Mouse (Mus musculus): Measurements from ENCODE around the gene Cdh23. TPM values are rescaled to one million over a fixed set of nuclear protein-coding genes. Genes with fewer than 3 reads are reported as not detected.

Cdh23 gene
- polyA plus RNA-seq, 1 experiment, result not detected

DNA sequence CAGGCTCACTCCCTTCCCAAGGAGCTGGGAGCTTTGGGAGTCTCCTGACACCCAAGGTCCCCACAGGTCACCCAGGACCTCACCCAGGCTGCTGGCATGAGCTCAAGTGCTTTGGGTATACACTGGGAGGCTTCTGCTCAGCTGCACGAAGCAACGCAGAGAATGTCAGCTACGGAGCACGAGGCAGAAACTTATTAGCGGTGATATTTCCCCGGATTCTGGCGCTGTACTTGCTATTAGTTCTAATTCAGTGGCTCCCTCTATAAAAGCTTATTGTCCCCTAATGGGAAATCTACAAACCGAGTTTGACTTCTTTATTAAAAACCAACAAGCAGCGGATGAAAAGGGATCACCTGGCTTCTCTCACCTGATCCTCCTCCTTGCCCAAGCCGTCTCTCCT is 266.3 kb downstream of the Cdh23 start:
- peaks cover 4% of the 10 kb centered on the region for H3K4me1 ChIP-seq (ENCODE audit: control insufficient read depth, insufficient read depth, low read length)
- TF ChIP-seq POLR2A (IDR thresholded peaks at IDR 0.05; ENCODE audit: insufficient read depth, low read depth, low read length), result no peak
- H3K4me3 ChIP-seq (ENCODE audit: insufficient read depth, low read depth, low read length), result no peak overlapping the region
- H3K27ac ChIP-seq (ENCODE audit: insufficient read depth, low read depth, low read length), result no peak overlapping the region
- WGBS, result 29% methylated on average over 10 of the region's 10 CpGs

DNA sequence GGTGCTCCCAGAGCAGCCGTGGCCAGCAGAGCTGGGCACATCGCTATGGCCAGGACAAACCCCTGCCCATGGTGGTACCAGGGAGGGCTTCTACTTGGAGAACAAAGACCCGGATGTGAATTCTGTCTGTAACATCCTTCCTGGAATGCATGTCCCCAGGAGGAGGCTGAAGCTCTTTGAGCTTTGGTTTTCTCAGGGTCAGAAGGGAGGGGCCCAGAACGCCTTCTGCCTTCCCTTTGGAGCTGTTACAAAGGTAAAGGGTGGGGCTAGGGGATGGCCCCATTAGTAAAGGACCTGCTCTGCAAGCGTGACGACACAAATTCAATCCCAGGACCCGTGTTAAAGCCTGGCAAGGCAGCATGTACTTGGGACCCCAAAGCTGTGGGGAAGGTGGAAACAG is 273.5 kb downstream of the Cdh23 start:
- H3K4me3 ChIP-seq (ENCODE audit: insufficient read depth, low read depth, low read length), result no peak overlapping the region
- no peaks in the 10 kb centered on the region for H3K4me1 ChIP-seq (ENCODE audit: control insufficient read depth, insufficient read depth, low read length)
- WGBS, result 77% methylated on average over 7 of the region's 7 CpGs
- H3K27ac ChIP-seq (ENCODE audit: insufficient read depth, low read depth, low read length), result no peak overlapping the region
- TF ChIP-seq POLR2A (IDR thresholded peaks at IDR 0.05; ENCODE audit: insufficient read depth, low read depth, low read length), result no peak
- no peak for TF ChIP-seq CTCF (IDR thresholded peaks at IDR 0.05; ENCODE audit: insufficient read depth, low read depth, low read length)

DNA sequence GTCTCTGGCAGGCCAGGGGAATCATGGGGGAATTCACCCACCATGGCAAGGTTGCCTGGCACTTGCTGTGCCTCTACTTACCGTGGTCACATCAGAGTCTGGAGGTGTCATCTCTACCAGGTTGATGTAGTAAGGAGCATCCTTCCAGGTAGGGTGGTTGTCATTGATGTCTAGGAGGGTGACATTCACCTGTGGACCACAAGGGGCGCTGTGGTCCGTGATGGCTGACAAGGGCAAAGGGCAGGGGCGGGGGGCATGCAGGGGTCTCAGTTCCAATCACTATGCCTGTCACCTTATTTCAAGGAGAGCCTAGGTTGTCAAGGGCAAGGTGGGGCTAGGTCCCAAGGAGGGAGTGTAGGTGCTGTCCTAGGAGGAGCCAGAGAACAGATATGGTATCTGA is 276.7 kb downstream of the Cdh23 start:
- H3K27ac ChIP-seq (ENCODE audit: insufficient read depth, low read depth, low read length), result no peak overlapping the region
- TF ChIP-seq CTCF (IDR thresholded peaks at IDR 0.05; ENCODE audit: insufficient read depth, low read depth, low read length) (no peak), POLR2A (IDR thresholded peaks at IDR 0.05; ENCODE audit: insufficient read depth, low read depth, low read length) (no peak)
- H3K4me3 ChIP-seq (ENCODE audit: insufficient read depth, low read depth, low read length), result no peak overlapping the region
- 0 out of 2 replicates have a peak, but pooled peaks cover 2% of the 10 kb centered on the region for H3K4me1 ChIP-seq (ENCODE audit: control insufficient read depth, insufficient read depth, low read length)
- WGBS, result 29% methylated on average over 4 of the region's 4 CpGs

DNA sequence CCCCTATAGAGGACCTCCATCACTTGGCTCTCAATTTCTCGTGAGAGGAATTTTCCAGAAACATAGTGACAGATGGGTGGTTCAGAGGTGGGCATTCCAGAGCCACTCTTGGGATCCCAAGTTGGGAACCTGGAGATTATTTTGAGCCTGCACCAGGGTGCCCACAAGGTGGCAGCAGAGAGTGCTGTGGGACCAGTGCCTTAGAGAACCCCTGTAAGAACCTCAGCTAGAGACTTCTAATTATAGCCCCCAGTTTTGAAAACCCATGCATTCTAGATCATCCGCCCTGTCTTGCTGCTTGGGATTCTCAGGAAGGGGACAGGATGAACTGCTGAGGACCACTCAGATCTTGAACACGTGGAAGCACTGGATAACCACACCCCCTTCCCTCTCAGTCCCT is 278.2 kb downstream of the Cdh23 start:
- no peak overlapping the region for H3K27ac ChIP-seq (ENCODE audit: insufficient read depth, low read depth, low read length)
- TF ChIP-seq POLR2A (IDR thresholded peaks at IDR 0.05; ENCODE audit: insufficient read depth, low read depth, low read length) (no peak), CTCF (IDR thresholded peaks at IDR 0.05; ENCODE audit: insufficient read depth, low read depth, low read length) (peak; percentile 67)
- 0 out of 2 replicates have a peak, but pooled peaks cover 2% of the 10 kb centered on the region for H3K4me1 ChIP-seq (ENCODE audit: control insufficient read depth, insufficient read depth, low read length)
- H3K4me3 ChIP-seq (ENCODE audit: insufficient read depth, low read depth, low read length), result no peak overlapping the region
- WGBS, result 6% methylated on average over 3 of the region's 3 CpGs

DNA sequence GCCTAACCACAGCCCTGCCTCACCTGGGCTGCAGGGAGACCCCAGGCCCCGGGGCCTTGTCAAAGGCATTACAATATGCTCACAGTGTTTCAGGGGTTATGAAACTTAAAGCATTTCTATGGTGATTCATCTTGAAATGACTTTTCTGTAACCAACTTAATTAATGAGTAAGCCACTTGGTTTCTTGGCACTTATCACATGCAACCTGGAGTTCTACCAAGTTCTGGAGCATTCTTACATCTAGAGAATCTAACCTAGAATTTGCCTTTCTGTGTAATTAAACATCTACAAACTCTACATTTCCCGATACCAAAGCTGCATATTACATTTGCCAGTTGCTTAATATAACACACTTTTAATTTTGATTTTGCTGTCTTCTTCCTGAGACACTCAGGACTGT is 279.2 kb downstream of the Cdh23 start:
- TF ChIP-seq POLR2A (IDR thresholded peaks at IDR 0.05; ENCODE audit: insufficient read depth, low read depth, low read length) (no peak), CTCF (IDR thresholded peaks at IDR 0.05; ENCODE audit: insufficient read depth, low read depth, low read length) (no peak)
- Histone ChIP-seq H3K4me3 (ENCODE audit: insufficient read depth, low read depth, low read length) (no peak overlapping the region), H3K27ac (ENCODE audit: insufficient read depth, low read depth, low read length) (no peak overlapping the region), H3K4me1 (ENCODE audit: control insufficient read depth, insufficient read depth, low read length) (0 out of 2 replicates have a peak, but pooled peaks cover 2% of the 10 kb centered on the region)
- 57% methylated on average over 2 of the region's 2 CpGs for WGBS

DNA sequence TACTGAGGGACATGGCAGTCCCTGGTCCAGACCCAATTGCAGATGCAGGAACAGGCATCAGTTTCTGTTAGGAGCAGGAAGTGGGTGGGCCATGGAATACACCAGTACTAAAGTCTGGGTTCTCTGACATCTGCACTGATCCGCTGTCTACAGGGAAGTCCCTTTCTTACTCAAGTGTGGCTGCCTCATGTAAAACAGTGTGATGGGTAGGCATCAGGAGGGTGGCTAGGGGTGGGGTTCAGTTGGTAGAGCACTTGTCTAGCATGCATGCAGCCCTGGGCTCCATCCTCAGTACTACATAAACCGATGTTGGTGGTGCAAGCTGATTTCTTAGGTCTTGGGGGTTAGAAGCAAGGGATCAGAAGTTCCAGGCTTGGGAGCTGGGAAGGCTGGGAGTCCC is 282.5 kb downstream of the Cdh23 start:
- no peak overlapping the region for H3K4me3 ChIP-seq (ENCODE audit: insufficient read depth, low read depth, low read length)
- 89% methylated on average over 2 of the region's 2 CpGs for WGBS
- H3K4me1 ChIP-seq (ENCODE audit: control insufficient read depth, insufficient read depth, low read length), result 0 out of 2 replicates have a peak, but pooled peaks cover 2% of the 10 kb centered on the region
- no peak overlapping the region for H3K27ac ChIP-seq (ENCODE audit: insufficient read depth, low read depth, low read length)
- TF ChIP-seq POLR2A (IDR thresholded peaks at IDR 0.05; ENCODE audit: insufficient read depth, low read depth, low read length) (no peak), CTCF (IDR thresholded peaks at IDR 0.05; ENCODE audit: insufficient read depth, low read depth, low read length) (no peak)

DNA sequence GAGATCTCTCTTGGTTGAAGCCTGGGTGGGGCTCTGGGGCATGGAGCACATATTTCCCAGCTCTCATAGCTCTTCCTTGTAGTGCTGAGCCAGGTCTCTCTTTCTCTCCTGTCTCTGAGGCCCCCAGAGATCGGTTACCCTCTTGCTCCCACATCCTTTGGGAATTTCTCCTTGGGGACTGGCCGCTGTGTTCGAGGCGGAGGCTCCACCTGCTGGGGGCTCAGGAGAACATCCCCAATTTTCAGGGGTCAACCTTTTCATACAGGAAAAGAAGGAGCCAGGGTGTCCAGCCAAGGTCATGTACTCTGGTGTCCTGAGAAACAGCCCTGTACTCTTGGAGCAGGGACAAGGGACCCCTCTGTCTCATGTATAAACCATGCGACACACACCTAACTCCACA is 284.5 kb downstream of the Cdh23 start:
- H3K4me1 ChIP-seq (ENCODE audit: control insufficient read depth, insufficient read depth, low read length), result no peaks in the 10 kb centered on the region
- no peak overlapping the region for H3K27ac ChIP-seq (ENCODE audit: insufficient read depth, low read depth, low read length)
- WGBS, result 35% methylated on average over 5 of the region's 5 CpGs
- TF ChIP-seq POLR2A (IDR thresholded peaks at IDR 0.05; ENCODE audit: insufficient read depth, low read depth, low read length), result no peak
- peak; percentile 26; the same call in 1 of the 2 replicates for TF ChIP-seq CTCF (IDR thresholded peaks at IDR 0.05; ENCODE audit: insufficient read depth, low read depth, low read length)
- no peak overlapping the region for H3K4me3 ChIP-seq (ENCODE audit: insufficient read depth, low read depth, low read length)

DNA sequence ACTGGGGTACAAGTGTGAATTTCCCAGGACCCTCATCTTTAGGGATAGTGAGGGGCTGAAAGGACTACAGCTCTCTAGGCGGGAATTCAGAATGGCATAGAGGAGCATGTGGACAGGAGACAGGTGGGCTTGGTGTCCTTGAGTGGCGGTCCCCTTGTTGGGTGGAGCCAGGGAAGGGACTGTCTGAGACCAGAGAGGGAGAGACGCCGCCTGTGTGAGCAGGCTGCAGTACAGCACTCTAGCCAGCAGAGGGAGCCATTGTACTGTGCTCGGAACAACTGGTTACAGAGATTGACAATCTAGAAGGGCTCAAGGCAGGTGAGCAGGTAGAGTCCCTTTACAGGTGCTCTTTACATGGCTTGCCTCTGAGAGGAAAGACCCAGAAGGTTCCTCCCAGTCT is 288.5 kb downstream of the Cdh23 start:
- no peak overlapping the region for H3K4me3 ChIP-seq (ENCODE audit: insufficient read depth, low read depth, low read length)
- H3K27ac ChIP-seq (ENCODE audit: insufficient read depth, low read depth, low read length), result no peak overlapping the region
- 5% methylated on average over 5 of the region's 5 CpGs for WGBS
- peaks cover 13% of the 10 kb centered on the region for H3K4me1 ChIP-seq (ENCODE audit: control insufficient read depth, insufficient read depth, low read length)
- TF ChIP-seq POLR2A (IDR thresholded peaks at IDR 0.05; ENCODE audit: insufficient read depth, low read depth, low read length) (no peak), CTCF (IDR thresholded peaks at IDR 0.05; ENCODE audit: insufficient read depth, low read depth, low read length) (peak; percentile 89)

DNA sequence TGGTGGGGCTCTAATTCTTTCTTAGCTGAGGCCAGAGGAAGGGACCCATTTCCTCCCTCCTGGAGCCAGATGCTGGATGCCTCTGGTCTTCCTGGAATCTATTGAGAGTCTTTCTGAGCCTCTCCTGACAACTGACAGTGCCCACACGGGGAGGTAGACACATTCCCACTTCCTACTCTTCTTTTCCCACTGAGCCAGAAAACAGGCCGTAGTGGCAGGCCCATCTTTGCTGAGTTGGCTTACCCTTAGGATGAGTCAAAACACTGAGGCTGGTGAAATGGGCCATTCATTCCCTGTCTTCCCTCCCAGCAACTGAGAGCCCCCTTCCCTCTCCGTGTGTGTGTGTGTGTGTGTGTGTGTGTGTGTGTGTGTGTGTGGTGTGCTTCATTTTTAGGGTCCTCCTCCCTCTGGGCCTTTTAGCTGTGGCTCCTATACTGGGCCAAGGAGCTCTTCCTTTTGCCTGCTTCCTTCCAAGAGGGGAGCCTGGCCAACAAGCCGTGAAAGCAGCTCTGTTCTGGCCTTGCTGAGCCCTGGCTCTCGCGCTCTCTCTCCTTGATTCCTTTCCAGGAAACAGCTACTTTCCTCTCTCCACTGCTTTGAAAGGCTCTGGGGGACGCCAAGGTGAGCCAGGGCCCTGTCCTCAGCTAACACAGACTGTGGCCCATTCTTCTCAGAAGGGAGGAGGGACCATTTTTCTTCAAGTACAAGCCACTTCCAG is 290.7 kb downstream of the Cdh23 start:
- WGBS, result 62% methylated on average over 7 of the region's 7 CpGs
- TF ChIP-seq POLR2A (IDR thresholded peaks at IDR 0.05; ENCODE audit: insufficient read depth, low read depth, low read length), result no peak
- no peak for TF ChIP-seq CTCF (IDR thresholded peaks at IDR 0.05; ENCODE audit: insufficient read depth, low read depth, low read length)
- Histone ChIP-seq H3K4me3 (ENCODE audit: insufficient read depth, low read depth, low read length) (no peak overlapping the region), H3K27ac (ENCODE audit: insufficient read depth, low read depth, low read length) (peak overlapping the region; percentile 18; the same call in 1 of the 2 replicates), H3K4me1 (ENCODE audit: control insufficient read depth, insufficient read depth, low read length) (peaks cover 16% of the 10 kb centered on the region)
